10 mouse cellular contexts compared by ENCODE assay signal in genomic region chr9:101862481-101863065, GRCm38 (mm10). TPM values are rescaled to one million over a fixed set of nuclear protein-coding genes. Genes with fewer than 3 reads are reported as not detected.
DNase-seq lines count a peak whose midpoint lies in the region; ATAC-seq lines count a peak whose summit lies in the region.
"Had no signal": no experiment of that assay in that cellular context is flagged by ENCODE, and none has a peak within 500 bp of the region (broad histone marks: within the 10 kb centered on the region; RNA-seq: fewer than 3 reads in every experiment).

No protein-coding gene starts in this region.

- no peaks in the 10 kb centered on the region for H3K9me3 ChIP-seq in heart, embryonic 14.5 days (ENCODE audit: control insufficient read depth, low read length)
- H3K9me3 ChIP-seq in midbrain, embryonic 15.5 days: no peaks in the 10 kb centered on the region
- no peaks in the 10 kb centered on the region for H3K9me3 ChIP-seq in intestine, embryonic 16.5 days (ENCODE audit: control insufficient read depth, low read length)

- H3K36me3 ChIP-seq in heart, embryonic 14.5 days (ENCODE audit: control insufficient read depth, insufficient read depth, low read length): no peaks in the 10 kb centered on the region
- no peaks in the 10 kb centered on the region for H3K36me3 ChIP-seq in midbrain, embryonic 15.5 days (replicated peaks)
- no peaks in the 10 kb centered on the region for H3K36me3 ChIP-seq in intestine, embryonic 16.5 days (ENCODE audit: control insufficient read depth, insufficient read depth, low read length)
- H3K36me3 ChIP-seq: G1E had no signal

- WGBS in heart, embryonic 14.5 days: 53% methylated on average over 12 of the region's 12 CpGs
- WGBS in midbrain, embryonic 15.5 days: 15% methylated on average over 12 of the region's 12 CpGs
- 58% methylated on average over 12 of the region's 12 CpGs for WGBS in intestine, embryonic 16.5 days

- H3K27me3 ChIP-seq in heart, embryonic 14.5 days (ENCODE audit: control insufficient read depth, insufficient read depth, low read length): no peaks in the 10 kb centered on the region
- H3K27me3 ChIP-seq in midbrain, embryonic 15.5 days (replicated peaks): no peaks in the 10 kb centered on the region
- no peaks in the 10 kb centered on the region for H3K27me3 ChIP-seq in intestine, embryonic 16.5 days (replicated peaks; ENCODE audit: control insufficient read depth, insufficient read depth, low read length)

- DNase-seq in left cerebral cortex, postnatal 10 days (ENCODE audit: extremely low spot score in 1 of 2, low spot score in 2 of 2): peak; percentile 61 to 75
- DNase-seq in left cerebral cortex, adult 8-10 months (ENCODE audit: low spot score in 2 of 2): no peak
- DNase-seq in cerebellum, postnatal 25 days: peak; percentile 86 to 92
- peak; percentile 41 to 50 for DNase-seq in kidney, postnatal 25 days

- H3K4me3 ChIP-seq in heart, embryonic 14.5 days (ENCODE audit: control insufficient read depth in 1 of 2, insufficient read depth in 1 of 2, low read depth in 1 of 2, low read length in 2 of 2): no peak overlapping the region
- H3K4me3 ChIP-seq in midbrain, embryonic 15.5 days: no peak overlapping the region
- H3K4me3 ChIP-seq in intestine, embryonic 16.5 days (ENCODE audit: low read length): no peak overlapping the region

- H3K27ac ChIP-seq in heart, embryonic 14.5 days (replicated peaks in 1 of 2; ENCODE audit: control insufficient read depth in 1 of 2, insufficient read depth in 1 of 2, low read depth in 2 of 2, low read length in 2 of 2): no peak overlapping the region
- peak overlapping the region; percentile 64 for H3K27ac ChIP-seq in midbrain, embryonic 15.5 days
- H3K27ac ChIP-seq in intestine, embryonic 16.5 days (ENCODE audit: low read length): no peak overlapping the region
- H3K27ac ChIP-seq: liver, embryonic 14.5 days had no signal

- no peak overlapping the region for H3K9ac ChIP-seq in heart, embryonic 14.5 days (ENCODE audit: low read length)
- no peak overlapping the region for H3K9ac ChIP-seq in midbrain, embryonic 15.5 days
- no peak overlapping the region for H3K9ac ChIP-seq in intestine, embryonic 16.5 days (ENCODE audit: low read depth, low read length)
- H3K9ac ChIP-seq: liver, embryonic 14.5 days had no signal

- no peaks in the 10 kb centered on the region; a peak in 2 of 4 replicates for H3K4me1 ChIP-seq in heart, embryonic 14.5 days (ENCODE audit: control insufficient read depth in 2 of 2, insufficient read depth in 2 of 2, low read length in 2 of 2)
- H3K4me1 ChIP-seq in midbrain, embryonic 15.5 days: peaks cover 24% of the 10 kb centered on the region
- peaks cover 4% of the 10 kb centered on the region; the same call in 1 of the 2 replicates for H3K4me1 ChIP-seq in intestine, embryonic 16.5 days (ENCODE audit: control insufficient read depth, insufficient read depth, low read length)

- ATAC-seq in heart, embryonic 14.5 days (ENCODE audit: insufficient number of reproducible peaks, insufficient read depth, low FRiP score, low read depth): no peak
- peak; percentile 84 for ATAC-seq in midbrain, embryonic 15.5 days (replicated peaks)
- no peak for ATAC-seq in monocyte, adult 5-6 weeks (replicated peaks; ENCODE audit: insufficient number of reproducible peaks, low FRiP score, low TSS enrichment, poor library complexity, severe bottlenecking)
- ATAC-seq in intestine, embryonic 16.5 days: no peak

- intact Hi-C loops in left cerebral cortex, postnatal 10 days (cut with DNase I): no loop called here

- peak overlapping the region; percentile 3; the same call in 1 of the 2 replicates for H3K4me2 ChIP-seq in heart, embryonic 14.5 days (ENCODE audit: low read length)
- H3K4me2 ChIP-seq in midbrain, embryonic 15.5 days: peak overlapping the region; percentile 19
- H3K4me2 ChIP-seq in intestine, embryonic 16.5 days (ENCODE audit: low read depth, low read length): no peak overlapping the region

RNA-seq across cellular contexts. Expression of gene 9630041A04Rik, which starts 0.9 kb away (rescaled TPM):
- total RNA-seq in left cerebral cortex, postnatal 10 days (2021): not detected
- not detected for total RNA-seq in left cerebral cortex, adult 8-10 months (2022)
- polyA plus RNA-seq in heart, embryonic 14.5 days (2014; fragmentation: Nextera tagmentation; extraction: Ambion mirVana): not detected in 2 replicates
- polyA plus RNA-seq in midbrain, embryonic 15.5 days (2015; fragmentation: Nextera tagmentation; extraction: Ambion mirVana): 0.66 and 1.4 TPM in 2 replicates
- total RNA-seq in monocyte, adult 5-6 weeks (2017): not detected in 3 replicates
- polyA plus RNA-seq in intestine, embryonic 16.5 days (2015; fragmentation: Nextera tagmentation; extraction: Ambion mirVana): not detected in 2 replicates
- total RNA-seq: G1E had no signal
- polyA plus RNA-seq: G1E; liver, embryonic 14.5 days had no signal

Comparison
In these comparisons a context has a peak if more than half of its experiments do, and no peak if none do; other contexts are left out.
1. DNase-seq: peak in left cerebral cortex, postnatal 10 days (2 of 2), cerebellum, postnatal 25 days (2 of 2) and kidney, postnatal 25 days (2 of 2); none in left cerebral cortex, adult 8-10 months (0 of 2).